Mouse (Mus musculus): ENCODE measurements around the gene Il22ra1.

DNA sequence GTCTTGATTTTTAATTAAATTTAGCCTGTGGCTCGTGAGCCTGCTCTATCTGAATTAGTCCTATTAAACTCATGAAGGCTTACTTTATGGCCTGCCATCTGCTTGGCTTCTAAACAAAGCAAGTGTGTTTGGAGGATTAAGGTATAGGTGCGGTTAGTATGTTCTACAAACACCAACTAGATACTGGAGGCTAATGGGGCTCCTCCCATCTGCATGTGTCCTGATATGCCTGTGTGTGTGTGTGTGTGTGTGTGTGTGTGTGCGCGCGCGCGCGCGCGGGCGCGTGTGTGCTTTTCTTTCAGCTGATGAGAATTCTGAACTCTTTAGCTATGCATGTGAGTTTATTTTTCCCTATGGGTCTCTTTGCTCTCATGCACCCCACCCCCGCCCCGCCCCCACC lies 11.7 kb downstream of the Il22ra1 start:
- TF ChIP-seq CTCF (IDR thresholded peaks at IDR 0.05; ENCODE audit: borderline replicate concordance, control insufficient read depth, extremely low read depth, insufficient read depth, low read length, poor library complexity) (no peak), POLR2A (IDR thresholded peaks at IDR 0.05; ENCODE audit: control insufficient read depth, extremely low read depth, insufficient read depth, low read length, poor library complexity) (no peak)
